ENCODE assay signal across 26 mouse cellular contexts in genomic region chr13:13622565-13622964, GRCm38 (mm10).
"Had no signal": no experiment of that assay in that cellular context is flagged by ENCODE, and none has a peak within 500 bp of the region (broad histone marks: within the 10 kb centered on the region; RNA-seq: fewer than 3 reads in every experiment).

No protein-coding gene starts in this region.

- H3K4me2 ChIP-seq: heart, embryonic 11.5 days; heart, embryonic 13.5 days; heart, embryonic 15.5 days; hindbrain, embryonic 13.5 days; hindbrain, embryonic 15.5 days; kidney, embryonic 15.5 days; limb, embryonic 12.5 days; liver, embryonic 11.5 days; liver, embryonic 13.5 days had no signal

- H3K4me3 ChIP-seq: gastrocnemius, adult 2 months; heart, adult 2 months; heart, embryonic 13.5 days; heart, embryonic 15.5 days; hindbrain, embryonic 13.5 days; hindbrain, embryonic 15.5 days; kidney, embryonic 15.5 days; layer of hippocampus, adult 2 months; left cerebral cortex, adult 2 months; limb, embryonic 10.5 days; limb, embryonic 12.5 days; liver, embryonic 13.5 days had no signal

- H3K27ac ChIP-seq: gastrocnemius, adult 2 months; heart, adult 2 months; heart, embryonic 13.5 days; heart, embryonic 15.5 days; hindbrain, embryonic 13.5 days; hindbrain, embryonic 15.5 days; hindbrain, postnatal 0 days; kidney, embryonic 15.5 days; kidney, postnatal 0 days; layer of hippocampus, adult 2 months; left cerebral cortex, adult 2 months; limb, embryonic 10.5 days; limb, embryonic 12.5 days; liver, embryonic 13.5 days had no signal

- H3K27me3 ChIP-seq: heart, embryonic 13.5 days; heart, embryonic 15.5 days; hindbrain, embryonic 13.5 days; hindbrain, embryonic 15.5 days; kidney, embryonic 15.5 days; limb, embryonic 12.5 days; liver, embryonic 13.5 days had no signal

- H3K9ac ChIP-seq: heart, embryonic 13.5 days; heart, embryonic 15.5 days; hindbrain, embryonic 13.5 days; hindbrain, embryonic 15.5 days; kidney, embryonic 15.5 days; limb, embryonic 12.5 days; liver, embryonic 13.5 days had no signal

- H3K9me3 ChIP-seq: heart, embryonic 13.5 days; heart, embryonic 15.5 days; hindbrain, embryonic 13.5 days; hindbrain, embryonic 15.5 days; kidney, embryonic 15.5 days; limb, embryonic 10.5 days; limb, embryonic 12.5 days; liver, embryonic 13.5 days had no signal

- DNase-seq: gastrocnemius, adult 2 months; gastrocnemius, postnatal 10 days; gastrocnemius, postnatal 25 days; heart, adult 2 months; heart, postnatal 14 days; heart, postnatal 36 days; kidney, adult 11 months; kidney, adult 2 months; kidney, adult 9 months; kidney, postnatal 14 days; kidney, postnatal 36 days; liver; liver, embryonic 13.5 days had no signal

- H3K4me1 ChIP-seq: heart, embryonic 15.5 days; hindbrain, embryonic 13.5 days; hindbrain, embryonic 15.5 days; kidney, embryonic 15.5 days; limb, embryonic 10.5 days; limb, embryonic 12.5 days; liver, embryonic 13.5 days had no signal
